Mouse (Mus musculus) cerebellum, adult 8-10 months (tissue): ENCODE results near the gene Wnk1.

ENCODE experiments used
- DNase-seq: peaks from one replicate; pipeline ENCODE4 v3.0.0; 2022

Wnk1 gene

DNA sequence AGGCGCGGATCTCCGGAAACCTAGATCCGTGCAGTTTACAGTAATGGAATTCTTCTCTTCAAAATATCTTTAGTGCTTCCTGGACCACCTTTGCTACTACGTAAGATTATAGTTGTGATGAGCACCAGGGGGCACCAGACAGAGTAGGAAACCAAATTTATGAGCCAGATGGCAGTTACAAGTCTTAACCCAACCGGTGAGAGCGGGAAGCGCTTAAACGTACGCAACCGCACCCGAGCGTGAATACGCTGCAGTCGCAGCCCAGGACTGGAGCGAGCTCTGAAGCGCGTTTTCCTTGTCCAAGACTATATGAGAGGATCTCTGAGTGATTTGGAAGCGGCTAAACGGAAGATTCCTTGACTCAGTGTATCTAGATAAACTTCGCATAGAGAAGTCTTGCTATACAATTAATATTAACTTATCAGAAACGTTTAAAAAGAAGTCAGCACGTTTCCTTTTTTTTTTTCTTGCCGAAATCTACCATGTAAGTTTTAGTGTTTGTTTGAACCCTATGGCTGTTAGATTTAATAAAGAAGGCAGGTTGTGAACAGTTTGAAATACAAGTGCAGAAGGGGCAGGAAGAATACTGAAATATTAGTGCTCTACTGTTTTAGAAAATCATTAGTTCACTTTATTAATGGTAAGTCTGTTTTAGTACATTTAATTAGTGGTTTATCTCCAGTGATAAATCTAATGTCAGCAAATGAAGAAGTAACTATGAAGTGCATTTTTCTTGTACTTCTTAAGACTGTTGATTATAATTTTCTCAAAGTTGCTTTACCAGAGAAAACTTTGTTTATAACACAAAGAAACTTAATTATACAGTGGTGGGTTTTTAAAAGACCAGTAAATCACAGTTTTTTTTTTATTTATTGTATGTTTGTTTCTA is 1.4 kb upstream of the Wnk1 start:
- peak; percentile 62 for DNase-seq

- no peak for DNase-seq
Measured at GRCm38 (mm10) chr6:120039256-120039563, 738 bp upstream of the Wnk1 start.

DNA sequence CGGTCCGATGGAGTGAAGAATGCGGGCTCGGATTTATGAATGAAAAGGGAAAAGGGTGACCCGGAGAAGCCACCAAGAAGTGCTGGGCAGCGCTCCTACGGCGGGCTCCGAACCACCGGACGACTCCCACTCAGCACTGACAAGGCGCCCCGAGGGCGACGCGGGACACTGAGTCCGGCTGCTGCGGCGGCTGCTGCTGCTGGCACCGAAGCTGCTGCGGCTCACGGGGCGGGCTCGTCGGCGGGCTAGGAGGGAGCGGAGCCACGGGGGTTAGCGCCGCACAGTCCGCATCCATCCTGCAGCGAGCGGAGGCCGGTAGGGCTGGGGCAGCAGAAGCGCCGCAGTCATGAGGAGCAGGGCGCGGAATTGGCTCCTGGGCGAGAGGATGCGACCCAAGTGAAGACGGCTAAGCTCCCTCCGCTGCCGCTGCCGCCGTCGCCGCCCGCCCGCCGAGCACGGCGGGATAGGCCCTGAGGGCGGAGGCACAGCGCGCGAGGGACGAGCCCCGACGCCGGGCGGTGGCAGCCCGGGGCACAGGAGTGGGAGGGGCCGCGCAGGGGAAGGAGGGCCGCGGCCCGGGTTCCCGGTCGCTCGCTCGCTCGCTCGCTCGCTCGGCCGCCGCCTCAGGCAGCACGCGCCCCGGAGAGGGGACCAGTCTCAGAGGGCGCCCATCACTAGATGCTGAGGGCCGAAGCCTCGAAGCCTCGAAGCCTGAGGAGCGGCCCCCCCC is 671 bp downstream of the Wnk1 start:
- no peak for DNase-seq

- DNase-seq, result peak; percentile 56
Measured at GRCm38 (mm10) chr6:120037004-120037635, 1.4 kb downstream of the Wnk1 start.

- DNase-seq, result no peak
Measured at GRCm38 (mm10) chr6:120024577-120024976, 13.9 kb downstream of the Wnk1 start.

DNA sequence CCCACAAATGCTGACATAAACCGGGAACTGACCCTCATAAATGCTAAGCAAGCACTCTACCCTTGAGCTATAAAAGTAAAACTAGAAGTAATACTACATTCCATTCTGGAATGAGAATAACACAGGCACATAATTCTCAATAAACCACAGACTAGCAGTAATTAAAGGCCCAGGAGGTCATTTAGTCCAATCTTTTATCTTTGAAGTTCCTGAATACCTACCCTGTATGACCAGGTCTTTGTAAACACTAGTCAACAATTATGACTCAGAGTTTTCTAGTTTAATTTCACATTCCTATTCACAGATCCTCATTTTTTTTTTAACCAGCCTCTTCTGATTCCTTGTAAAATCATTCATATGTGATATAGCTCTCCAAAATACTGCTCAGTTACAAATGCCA is 14.7 kb downstream of the Wnk1 start:
- DNase-seq, result no peak

GRCm38 (mm10) chr6:120022042-120022441 is 16.4 kb downstream of the Wnk1 start:
- DNase-seq, result no peak

- no peak for DNase-seq
Measured at GRCm38 (mm10) chr6:120019697-120020096, 18.8 kb downstream of the Wnk1 start.

DNA sequence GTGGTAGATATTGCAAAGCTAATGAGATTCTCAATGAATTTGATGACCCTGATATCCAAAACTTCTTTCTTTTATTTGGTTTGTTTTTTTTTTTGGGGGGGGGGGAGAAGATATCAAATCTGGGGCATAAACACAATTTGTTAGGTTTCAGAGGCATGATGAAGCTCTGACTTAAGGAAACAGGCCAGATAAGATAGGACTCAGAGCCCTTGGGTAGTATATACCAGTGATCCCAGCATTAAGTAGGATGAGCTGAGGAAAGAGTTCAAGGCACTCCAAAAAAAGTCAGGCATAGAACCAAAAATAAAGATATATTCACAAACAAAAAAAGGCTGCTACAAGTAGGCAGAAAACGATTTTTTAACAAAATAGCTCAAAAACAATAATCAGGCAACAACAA is 25.3 kb downstream of the Wnk1 start:
- DNase-seq, result no peak

GRCm38 (mm10) chr6:120011440-120011839 is 27.0 kb downstream of the Wnk1 start:
- no peak for DNase-seq

DNA sequence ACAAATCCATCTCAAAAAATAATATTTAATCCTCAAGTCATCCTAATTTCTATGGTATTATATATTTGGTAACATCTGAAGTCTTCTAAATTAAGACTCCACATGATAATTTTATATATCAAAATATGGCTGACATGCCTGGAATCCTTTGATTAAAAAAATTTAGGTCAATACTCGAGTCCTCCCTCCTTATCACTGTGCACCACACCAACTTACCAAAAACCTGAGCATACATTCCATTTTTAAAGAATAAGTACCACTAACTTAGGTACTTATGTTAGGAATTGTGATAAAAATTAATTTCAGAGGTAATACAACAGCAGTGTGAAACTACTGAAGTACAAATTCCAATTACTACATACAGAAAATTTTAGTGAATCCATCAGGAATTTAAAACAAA is 27.5 kb downstream of the Wnk1 start:
- no peak for DNase-seq

DNA sequence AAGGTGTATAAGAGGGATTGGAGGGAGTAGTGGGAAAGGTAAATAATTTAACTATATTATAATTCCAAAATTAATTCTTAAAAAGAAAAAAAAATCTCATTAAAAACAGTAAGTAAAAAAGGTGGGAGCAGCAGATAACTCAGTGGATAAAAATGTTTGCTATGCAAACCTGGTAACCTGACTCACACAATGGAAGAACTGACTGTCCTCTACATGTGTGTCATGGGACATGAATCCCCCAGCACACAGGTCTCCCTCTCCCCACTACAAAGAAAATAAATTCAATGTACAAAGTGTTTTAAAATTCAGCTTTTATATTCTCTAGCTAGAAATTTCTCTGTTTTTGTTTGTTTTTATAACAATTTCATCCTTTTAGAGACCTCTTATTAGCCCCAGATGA is 27.9 kb downstream of the Wnk1 start:
- no peak for DNase-seq

DNA sequence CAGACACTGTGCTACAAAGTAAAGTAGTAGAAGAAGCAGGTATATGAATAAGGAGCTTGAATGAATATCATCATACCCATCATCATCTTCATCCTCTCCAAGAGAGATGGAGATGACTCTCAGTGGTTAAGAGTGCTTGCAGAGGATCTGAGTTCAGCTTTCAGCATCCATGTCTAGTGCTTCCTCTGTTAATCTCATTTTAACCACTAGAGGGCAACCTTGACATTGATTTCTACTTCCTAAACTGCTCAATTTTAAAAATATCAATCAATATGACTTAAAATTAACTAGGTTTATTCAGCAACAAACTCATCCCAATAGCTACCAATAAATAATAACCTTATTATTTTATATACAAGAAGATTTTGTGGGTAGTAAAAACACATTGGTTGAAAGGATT is 36.8 kb downstream of the Wnk1 start:
- DNase-seq, result peak; percentile 26

GRCm38 (mm10) chr6:119996480-119996879 is 42.0 kb downstream of the Wnk1 start:
- no peak for DNase-seq

DNA sequence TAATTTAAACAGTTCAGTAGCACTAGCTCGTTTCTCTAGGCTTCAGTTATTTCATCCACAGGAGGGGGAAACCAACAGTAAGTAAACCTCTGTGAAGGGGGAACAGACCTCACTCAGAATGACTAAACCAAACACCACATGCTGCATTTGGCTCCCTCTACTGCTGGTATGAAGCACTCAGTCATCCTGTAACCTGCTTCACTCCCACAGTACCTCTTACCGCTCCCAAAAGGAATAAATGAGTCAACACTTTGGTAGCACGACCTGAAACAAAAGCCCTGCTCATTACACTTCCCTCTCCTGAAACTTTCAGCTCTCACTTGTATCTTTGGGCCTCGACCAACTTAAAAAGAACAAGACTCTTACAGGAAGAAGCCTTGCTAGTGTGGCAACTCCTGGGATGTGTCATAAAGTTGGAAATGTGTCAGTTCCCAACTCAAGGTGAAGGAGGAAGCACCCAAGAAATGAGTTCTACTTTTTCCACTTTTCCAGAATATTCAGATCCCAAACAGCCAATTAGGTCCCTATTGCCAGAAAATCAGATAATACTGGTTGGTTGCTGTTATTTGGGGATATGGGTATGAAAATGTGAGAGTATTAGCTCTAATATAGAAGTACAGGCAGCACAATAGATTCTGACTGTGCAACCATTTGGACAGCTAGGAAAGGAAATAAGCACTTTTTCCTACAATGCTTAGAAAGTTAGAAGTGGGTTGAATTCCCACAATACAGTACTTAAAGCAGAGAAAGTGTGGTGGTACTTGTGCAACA is 114.1 kb downstream of the Wnk1 start:
- no peak for DNase-seq

GRCm38 (mm10) chr6:119922544-119922943 is 115.9 kb downstream of the Wnk1 start:
- no peak for DNase-seq

GRCm38 (mm10) chr6:119922136-119922535 is 116.3 kb downstream of the Wnk1 start:
- DNase-seq, result no peak

DNA sequence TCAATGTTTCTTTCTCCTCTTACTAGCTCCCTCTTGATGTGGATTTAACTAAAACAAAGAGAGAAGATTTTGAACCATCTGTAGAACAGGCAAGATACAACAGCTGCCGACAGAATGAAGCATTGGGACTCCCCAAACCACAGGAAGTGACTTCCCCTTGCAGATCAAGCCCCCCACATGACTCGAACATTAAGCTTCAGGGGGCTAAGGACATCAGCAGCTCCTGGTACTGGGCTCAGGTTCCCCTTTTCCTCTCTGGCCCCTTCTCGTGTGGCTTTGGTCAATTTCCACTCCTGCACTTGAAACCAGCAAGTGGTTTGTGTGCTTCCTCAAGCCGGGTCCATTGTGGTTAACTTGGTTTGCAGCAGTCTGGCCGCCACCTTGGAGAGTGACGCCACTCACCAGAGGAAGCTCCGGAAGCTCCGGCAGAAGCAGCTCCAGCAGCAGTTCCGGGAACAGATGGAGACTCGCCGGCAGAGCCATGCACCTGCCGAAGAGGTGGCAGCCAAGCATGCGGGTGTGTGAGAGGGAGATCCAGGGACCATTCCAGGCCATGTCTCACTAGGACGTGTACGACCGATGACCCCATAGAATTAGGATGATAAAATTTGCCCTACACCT is 119.8 kb downstream of the Wnk1 start:
- peak; percentile 71 for DNase-seq

- no peak for DNase-seq
Measured at GRCm38 (mm10) chr6:119915710-119916109, 122.8 kb downstream of the Wnk1 start.

- DNase-seq, result no peak
Measured at GRCm38 (mm10) chr6:119912046-119912445, 126.4 kb downstream of the Wnk1 start.

GRCm38 (mm10) chr6:119905461-119905860 is 133.0 kb downstream of the Wnk1 start:
- no peak for DNase-seq

- DNase-seq, result no peak
Measured at GRCm38 (mm10) chr6:119903081-119903789, 135.2 kb downstream of the Wnk1 start.
